Mouse (Mus musculus) frontal cortex, postnatal 25 days (tissue): Measurements from ENCODE around the gene Vps4b.
"Not testable (repeated sequence)": the region's sequence is repeated elsewhere in the genome, so short reads cannot be mapped to it uniquely, and the experiment has no call there.

ENCODE experiments used
- DNase-seq, 2 experiments: peaks; one replicate each; pipeline ENCODE4 v3.0.0; 2022; ENCODE audit warnings: low spot score in 2 of 2

Vps4b gene

GRCm38 (mm10) chr1:106752013-106752412, 44.5 kb downstream of the Vps4b start:
- no peak for DNase-seq

- no peak for DNase-seq
Measured at GRCm38 (mm10) chr1:106750656-106751055, 45.9 kb downstream of the Vps4b start.

- DNase-seq = no peak
Measured at GRCm38 (mm10) chr1:106748555-106749315, 47.8 kb downstream of the Vps4b start.

GRCm38 (mm10) chr1:106742980-106743379, 53.5 kb downstream of the Vps4b start:
- no peak for DNase-seq

- DNase-seq = no peak
Measured at GRCm38 (mm10) chr1:106740735-106741134, 55.8 kb downstream of the Vps4b start.

- DNase-seq = no peak
Measured at GRCm38 (mm10) chr1:106739810-106740209, 56.7 kb downstream of the Vps4b start.

- DNase-seq = no peak
Measured at GRCm38 (mm10) chr1:106738092-106738491, 58.4 kb downstream of the Vps4b start.

- no peak for DNase-seq
Measured at GRCm38 (mm10) chr1:106736211-106736610, 60.3 kb downstream of the Vps4b start.

GRCm38 (mm10) chr1:106735586-106735985, 60.9 kb downstream of the Vps4b start:
- no peak for DNase-seq

GRCm38 (mm10) chr1:106722061-106722460, 74.5 kb downstream of the Vps4b start:
- DNase-seq = no peak

- not testable (repeated sequence) for DNase-seq
Measured at GRCm38 (mm10) chr1:106717736-106718135, 78.8 kb downstream of the Vps4b start.

- DNase-seq = peak; percentile 68 to 73
Measured at GRCm38 (mm10) chr1:106717071-106717601, 79.4 kb downstream of the Vps4b start.

- DNase-seq = no peak
Measured at GRCm38 (mm10) chr1:106716141-106716540, 80.4 kb downstream of the Vps4b start.

- DNase-seq = no peak
Measured at GRCm38 (mm10) chr1:106715111-106716083, 81.1 kb downstream of the Vps4b start.

- peak in 1 of 2 experiments; percentile 21 for DNase-seq
Measured at GRCm38 (mm10) chr1:106714530-106714981, 82.0 kb downstream of the Vps4b start.
